Mouse (Mus musculus) testis, adult 2 months (tissue): ENCODE measurements around the gene Gfra1.

ENCODE experiments used
- CTCF ChIP-seq: fragments of 200-500 bp; IDR thresholded peaks from 2 replicates; pipeline ENCODE4 v1.5.1; 2012; ENCODE audit warnings: low read depth, mild to moderate bottlenecking, inconsistent platforms, low read length, moderate library complexity; ENCODE audit not compliant: control insufficient read depth, insufficient read depth, insufficient replicate concordance
- POLR2A ChIP-seq: fragments of 200-500 bp; IDR thresholded peaks from 2 replicates; pipeline ENCODE4 v1.6.1; 2012; ENCODE audit warnings: low read depth, mild to moderate bottlenecking, inconsistent platforms, low read length, moderate library complexity; ENCODE audit not compliant: control insufficient read depth

DNA sequence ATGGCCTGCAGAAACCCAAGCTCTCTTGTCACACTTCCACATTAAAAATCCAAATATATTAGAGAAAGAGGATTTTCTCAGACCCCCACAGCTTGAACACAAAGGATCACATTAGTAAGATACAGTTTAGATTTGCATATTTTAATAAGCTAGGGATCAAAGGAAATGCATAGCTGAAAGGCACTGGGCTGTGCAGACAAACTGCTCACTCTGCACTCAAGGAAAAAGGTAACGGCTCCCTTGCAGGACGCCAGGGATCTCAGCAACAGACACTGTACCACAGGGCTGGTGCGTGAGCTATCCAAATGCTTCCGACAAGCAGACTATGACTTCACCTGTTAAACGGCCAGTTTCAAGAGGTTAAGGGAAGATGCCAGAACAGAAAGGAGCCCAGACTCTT lies 127.7 kb downstream of the Gfra1 start:
- no peak for TF ChIP-seq CTCF
- no peak for TF ChIP-seq POLR2A
